In genomic region chr7:49981511-49982227, GRCm38 (mm10) we compare ENCODE assay signal across 15 mouse cellular contexts. TPM values are rescaled to one million over a fixed set of nuclear protein-coding genes. Genes with fewer than 3 reads are reported as not detected.
DNase-seq lines count a peak whose midpoint lies in the region; ATAC-seq and TF ChIP-seq lines count a peak whose summit lies in the region.
"Had no signal": no experiment of that assay in that cellular context is flagged by ENCODE, and none has a peak within 500 bp of the region (broad histone marks: within the 10 kb centered on the region; RNA-seq: fewer than 3 reads in every experiment).

No protein-coding gene starts in this region.

- H3K9ac ChIP-seq in forebrain, embryonic 13.5 days: no peak overlapping the region
- H3K9ac ChIP-seq: limb, embryonic 12.5 days had no signal

- no peak overlapping the region for H3K4me2 ChIP-seq in forebrain, embryonic 13.5 days
- H3K4me2 ChIP-seq: limb, embryonic 12.5 days had no signal

- WGBS in forebrain, embryonic 13.5 days: 7% methylated on average over 9 of the region's 9 CpGs
- WGBS in olfactory bulb, adult 2 months: 54% methylated on average over 9 of the region's 9 CpGs

- H3K27me3 ChIP-seq in forebrain, embryonic 13.5 days: peaks cover 64% of the 10 kb centered on the region

- H3K9me3 ChIP-seq in forebrain, embryonic 13.5 days (replicated peaks): no peaks in the 10 kb centered on the region
- H3K9me3 ChIP-seq: limb, embryonic 12.5 days had no signal

- DNase-seq in left cerebral cortex, adult 2 months (ENCODE audit: extremely low spot score in 1 of 2, low spot score in 2 of 2): no peak
- DNase-seq in left cerebral cortex, adult 8-10 months (ENCODE audit: low spot score in 2 of 2): no peak
- peak; percentile 53 for DNase-seq in ZHBTc4 (ENCODE audit: low read depth, low spot score)
- no peak for DNase-seq in ovary, adult 18-20 months (ENCODE audit: low spot score)
- DNase-seq in embryo, embryonic 11 days: no peak
- DNase-seq: adrenal gland, postnatal 14 days; cerebellum, adult 8-10 months; heart, postnatal 14 days; thymus, postnatal 25 days had no signal

- H3K4me3 ChIP-seq in left cerebral cortex, adult 2 months: no peak overlapping the region
- no peak overlapping the region for H3K4me3 ChIP-seq in forebrain, embryonic 13.5 days
- no peak overlapping the region for H3K4me3 ChIP-seq in olfactory bulb, adult 2 months (ENCODE audit: insufficient read depth, low read depth, low read length)
- H3K4me3 ChIP-seq: erythroblast, embryonic 14.5 days; limb, embryonic 12.5 days; myocyte had no signal

- intact Hi-C loops in left cerebral cortex, adult 2 months (cut with DNase I): no loop called here

- H3K4me1 ChIP-seq in forebrain, embryonic 13.5 days: peaks cover 21% of the 10 kb centered on the region
- peaks cover 12% of the 10 kb centered on the region for H3K4me1 ChIP-seq in olfactory bulb, adult 2 months (ENCODE audit: control insufficient read depth, insufficient read depth, low read length)
- H3K4me1 ChIP-seq: limb, embryonic 12.5 days had no signal

- peak; percentile 49 for TF ChIP-seq CTCF in left cerebral cortex, adult 2 months (IDR thresholded peaks at IDR 0.05)
- TF ChIP-seq CTCF in olfactory bulb, adult 2 months (IDR thresholded peaks at IDR 0.05; ENCODE audit: insufficient read depth, low read depth, low read length): 0 out of 2 replicates have a peak, but pooled peaks have one; percentile 12

- no peak for TF ChIP-seq POLR2A in olfactory bulb, adult 2 months (IDR thresholded peaks at IDR 0.05; ENCODE audit: insufficient read depth, low read depth, low read length)

- no peak overlapping the region for H3K27ac ChIP-seq in left cerebral cortex, adult 2 months
- 0 out of 2 replicates have a peak overlapping the region, but pooled peaks have one; percentile 31 for H3K27ac ChIP-seq in forebrain, embryonic 13.5 days
- no peak overlapping the region for H3K27ac ChIP-seq in olfactory bulb, adult 2 months (ENCODE audit: insufficient read depth, low read depth, low read length)
- H3K27ac ChIP-seq: limb, embryonic 12.5 days had no signal

- no peaks in the 10 kb centered on the region for H3K36me3 ChIP-seq in forebrain, embryonic 13.5 days (ENCODE audit: poor library complexity, severe bottlenecking)
- H3K36me3 ChIP-seq: G1E; limb, embryonic 12.5 days had no signal

- peak; percentile 88 for ATAC-seq in forebrain, embryonic 13.5 days

RNA-seq across cellular contexts. Expression of gene Nell1, which starts 7.0 kb away (rescaled TPM):
- 10 to 100 TPM; 65.5 to 66.5 TPM for total RNA-seq in left cerebral cortex, adult 2 months (2021)
- total RNA-seq in left cerebral cortex, adult 8-10 months (2022): 10 to 100 TPM; 60.2 to 67.6 (median 63.0) TPM
- 2.9 and 4.2 TPM in 2 replicates for polyA plus RNA-seq in forebrain, embryonic 13.5 days (2015; fragmentation: Nextera tagmentation; extraction: Ambion mirVana)
- not detected in 2 replicates for polyA plus RNA-seq in olfactory bulb, adult 2 months (2012; ENCODE audit: insufficient read depth, insufficient read length, low replicate concordance, missing spikeins)
- total RNA-seq: heart, postnatal 14 days had no signal
- polyA plus RNA-seq: erythroblast, embryonic 14.5 days; G1E; myocyte had no signal
